Mouse (Mus musculus) adrenal gland, postnatal 0 days (tissue): ENCODE results near the gene Fbxw20. TPM values are rescaled to one million over a fixed set of nuclear protein-coding genes. Genes with fewer than 3 reads are reported as not detected.

Experiments used
- polyA plus RNA-seq: library from polyadenylated mRNA; unstranded; fragments of >200 nt; fragmentation: Nextera tagmentation; extraction: Ambion mirVana; gene quantifications from 2 replicates; pipeline ENCODE4 v1.2.1, GENCODE M21; 2015

Gene Fbxw20
- polyA plus RNA-seq: not detected in 2 replicates

GRCm38 (mm10) chr9:109234654-109235053 lies at the start of gene Fbxw20:
Gene Fbxw20, minus strand, starts transcription at chr9:109234754.

DNA sequence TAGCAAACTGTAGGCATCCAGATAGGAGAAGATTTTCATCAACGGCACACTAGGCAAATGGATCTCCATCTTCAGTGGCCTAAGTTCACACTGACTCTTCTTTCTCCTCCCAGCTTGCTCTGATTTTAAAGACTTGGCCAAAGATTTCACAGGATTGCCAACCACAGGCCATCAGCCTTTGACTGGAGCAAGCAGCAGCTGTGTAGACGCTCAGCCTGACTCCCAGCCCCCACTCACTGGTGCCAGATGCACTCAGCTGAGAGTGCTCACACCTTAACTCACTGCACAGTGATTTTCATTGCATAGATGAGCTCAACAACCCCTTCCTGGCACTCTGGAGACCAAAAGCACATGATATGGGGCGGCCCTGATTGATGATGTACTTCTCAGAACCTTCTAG lies 38.7 kb downstream of the Fbxw20 start, which contains the start of gene Fbxw13:
Gene Fbxw13, minus strand, starts transcription at position 101 of the 400 bp plus-strand sequence.

Other genes starting within 250 kb of the Fbxw20 start
- 0.30 TPM in 1 of 2 replicates, not detected in the other for gene Ucn2, start 248.7 kb downstream of the Fbxw20 start, polyA plus RNA-seq
- gene Pfkfb4, start 243.0 kb downstream of the Fbxw20 start, polyA plus RNA-seq: 5.4 and 5.8 TPM in 2 replicates
- 120 and 181 TPM in 2 replicates for gene Shisa5, start 196.2 kb downstream of the Fbxw20 start, polyA plus RNA-seq
- gene Trex1, start 175.0 kb downstream of the Fbxw20 start, polyA plus RNA-seq: 19.0 and 28.9 TPM in 2 replicates
- gene Atrip, start 160.6 kb downstream of the Fbxw20 start, polyA plus RNA-seq: 14.4 and 21.7 TPM in 2 replicates
- 20.5 and 24.2 TPM in 2 replicates for gene Ccdc51, start 152.3 kb downstream of the Fbxw20 start, polyA plus RNA-seq
- gene Tma7, start 152.2 kb downstream of the Fbxw20 start, polyA plus RNA-seq: 801 and 807 TPM in 2 replicates
- gene Plxnb1, start 139.4 kb downstream of the Fbxw20 start, polyA plus RNA-seq: 7.9 and 14.1 TPM in 2 replicates
- gene Fbxw21, start 72.7 kb downstream of the Fbxw20 start, polyA plus RNA-seq: 0.18 TPM in 1 of 2 replicates, not detected in the other
- not detected in 2 replicates for gene Fbxw13, start 38.8 kb downstream of the Fbxw20 start, polyA plus RNA-seq
- not detected in 2 replicates for gene Fbxw14, start 52.9 kb upstream of the Fbxw20 start, polyA plus RNA-seq
- gene Fbxw28, start 104.9 kb upstream of the Fbxw20 start, polyA plus RNA-seq: not detected in 2 replicates
- gene Fbxw22, start 169.5 kb upstream of the Fbxw20 start, polyA plus RNA-seq: not detected in 2 replicates
- not detected in 2 replicates for gene Fbxw16, start 214.4 kb upstream of the Fbxw20 start, polyA plus RNA-seq